Mouse (Mus musculus) lung, embryonic 15.5 days (tissue): Measurements from ENCODE around the gene 4931409K22Rik. TPM values are rescaled to one million over a fixed set of nuclear protein-coding genes. Genes with fewer than 3 reads are reported as not detected.

Experiments
- ATAC-seq: fragments of 200-750 bp; cut with Nextera tagmentation; 2 replicates; pipeline ENCODE4 v1.8.0; 2017; ENCODE audit warnings: moderate number of reproducible peaks, borderline replicate concordance; ENCODE audit not compliant: low FRiP score, low TSS enrichment; ENCODE audit errors: extremely low read depth
- H3K27ac ChIP-seq: fragments of 300-500 bp; sonication (generic); 2 replicates; pipeline ENCODE4 v1.5.1; 2015; ENCODE audit warnings: moderate library complexity, mild to moderate bottlenecking, inconsistent platforms
- H3K27me3 ChIP-seq: fragments of 300-500 bp; sonication (generic); 2 replicates; pipeline ENCODE4 v1.6.1; 2015; ENCODE audit warnings: inconsistent platforms
- H3K36me3 ChIP-seq: fragments of 300-500 bp; sonication (generic); 2 replicates; pipeline ENCODE4 v1.6.1; 2015; ENCODE audit warnings: inconsistent platforms
- H3K4me1 ChIP-seq: fragments of 300-500 bp; sonication (generic); 2 replicates; pipeline ENCODE4 v1.6.1; 2015; ENCODE audit warnings: inconsistent platforms
- H3K4me2 ChIP-seq: fragments of 300-500 bp; sonication (generic); 2 replicates; pipeline ENCODE4 v1.6.1; 2015; ENCODE audit warnings: inconsistent platforms, mild to moderate bottlenecking, moderate library complexity
- H3K4me3 ChIP-seq: fragments of 300-500 bp; sonication (generic); 2 replicates; pipeline ENCODE4 v1.5.1; 2015; ENCODE audit warnings: mild to moderate bottlenecking, inconsistent platforms
- H3K9ac ChIP-seq: fragments of 300-500 bp; sonication (generic); 2 replicates; pipeline ENCODE4 v1.6.1; 2015; ENCODE audit warnings: inconsistent platforms
- H3K9me3 ChIP-seq: fragments of 300-500 bp; sonication (generic); 2 replicates; pipeline ENCODE4 v1.6.1; 2016; ENCODE audit warnings: inconsistent platforms
- WGBS: fragments of 180-500 bp; shearing (Covaris S2); methylation state at CpG from one replicate; pipeline ENCODE4 v1.1.7; 2015; 5-methylcytosine and 5-hydroxymethylcytosine counted together
- polyA plus RNA-seq: library from polyadenylated mRNA; unstranded; fragments of >200 nt; fragmentation: Nextera tagmentation; extraction: Ambion mirVana; gene quantifications from 2 replicates; pipeline ENCODE4 v1.2.1, GENCODE M21; 2015

4931409K22Rik gene
- polyA plus RNA-seq = not detected in 2 replicates

- Histone ChIP-seq H3K4me3 (no peak within 1 kb of the TSS), H3K4me1 (no peaks in the 10 kb centered on the region), H3K4me2 (no peak within 1 kb of the TSS), H3K9me3 (no peaks in the 10 kb centered on the region), H3K27me3 (no peaks in the 10 kb centered on the region), H3K36me3 (no peaks in the 10 kb centered on the region), H3K9ac (no peak within 1 kb of the TSS), H3K27ac (no peak within 1 kb of the TSS)
- ATAC-seq = no peak
- 64% methylated on average over 2 of the region's 2 CpGs for WGBS
These were observed at the start of gene 4931409K22Rik for GRCm38 (mm10) chr5:24556709-24557108. TSS of gene 4931409K22Rik (minus strand) at chr5:24556809.

GRCm38 (mm10) chr5:24605980-24606665, 49.5 kb upstream of the 4931409K22Rik start:
- 22% methylated on average over 14 of the region's 14 CpGs for WGBS
- peaks cover 42% of the 10 kb centered on the region for H3K4me1 ChIP-seq

GRCm38 (mm10) chr5:24605321-24605979, 48.8 kb upstream of the 4931409K22Rik start:
- 11% methylated on average over 6 of the region's 6 CpGs for WGBS
- ATAC-seq = no peak
- no peaks in the 10 kb centered on the region for H3K9me3 ChIP-seq
- H3K4me2 ChIP-seq = peak overlapping the region; percentile 70
- H3K9ac ChIP-seq = peak overlapping the region; percentile 86
- peak overlapping the region; percentile 98 for H3K27ac ChIP-seq
- no peaks in the 10 kb centered on the region for H3K36me3 ChIP-seq
- peak overlapping the region; percentile 84 for H3K4me3 ChIP-seq
- H3K27me3 ChIP-seq = 0 out of 2 replicates have a peak, but pooled peaks cover 3% of the 10 kb centered on the region
- H3K4me1 ChIP-seq = peaks cover 46% of the 10 kb centered on the region

More at GRCm38 (mm10) chr5:24605980-24606665, 49.5 kb upstream of the 4931409K22Rik start:
- Histone ChIP-seq H3K9ac (peak overlapping the region; percentile 33), H3K4me2 (peak overlapping the region; percentile 70), H3K36me3 (no peaks in the 10 kb centered on the region), H3K4me3 (peak overlapping the region; percentile 84; the same call in 1 of the 2 replicates), H3K9me3 (no peaks in the 10 kb centered on the region), H3K27ac (peak overlapping the region; percentile 98; the same call in 1 of the 2 replicates), H3K27me3 (no peaks in the 10 kb centered on the region)
- ATAC-seq = no peak

GRCm38 (mm10) chr5:24604656-24605100, 48.1 kb upstream of the 4931409K22Rik start:
- Histone ChIP-seq H3K4me2 (peak overlapping the region; percentile 70), H3K27me3 (0 out of 2 replicates have a peak, but pooled peaks cover 3% of the 10 kb centered on the region), H3K36me3 (no peaks in the 10 kb centered on the region), H3K4me1 (peaks cover 50% of the 10 kb centered on the region), H3K27ac (peak overlapping the region; percentile 98), H3K9me3 (no peaks in the 10 kb centered on the region), H3K9ac (peak overlapping the region; percentile 86), H3K4me3 (peak overlapping the region; percentile 84)
- WGBS = under 1% methylated on average over 41 of the region's 46 CpGs
- peak; percentile 79 for ATAC-seq

GRCm38 (mm10) chr5:24604080-24604655, 47.6 kb upstream of the 4931409K22Rik start:
- H3K27me3 ChIP-seq = 0 out of 2 replicates have a peak, but pooled peaks cover 3% of the 10 kb centered on the region
- H3K9me3 ChIP-seq = no peaks in the 10 kb centered on the region
- ATAC-seq = no peak
- peak overlapping the region; percentile 98 for H3K27ac ChIP-seq
- H3K36me3 ChIP-seq = no peaks in the 10 kb centered on the region
- peaks cover 51% of the 10 kb centered on the region for H3K4me1 ChIP-seq
- 16% methylated on average over 12 of the region's 12 CpGs for WGBS
- H3K9ac ChIP-seq = peak overlapping the region; percentile 86
- peak overlapping the region; percentile 70 for H3K4me2 ChIP-seq
- H3K4me3 ChIP-seq = peak overlapping the region; percentile 84

GRCm38 (mm10) chr5:24603431-24604010, 46.9 kb upstream of the 4931409K22Rik start:
- Histone ChIP-seq H3K27ac (peak overlapping the region; percentile 98), H3K36me3 (no peaks in the 10 kb centered on the region), H3K27me3 (peaks cover 4% of the 10 kb centered on the region; the same call in 1 of the 2 replicates), H3K9ac (peak overlapping the region; percentile 86; the same call in 1 of the 2 replicates), H3K4me1 (peaks cover 58% of the 10 kb centered on the region), H3K9me3 (no peaks in the 10 kb centered on the region), H3K4me2 (peak overlapping the region; percentile 87), H3K4me3 (peak overlapping the region; percentile 76; the same call in 1 of the 2 replicates)
- no peak for ATAC-seq
- 59% methylated on average over 8 of the region's 8 CpGs for WGBS

GRCm38 (mm10) chr5:24602751-24603343, 46.2 kb upstream of the 4931409K22Rik start:
- Histone ChIP-seq H3K27ac (peak overlapping the region; percentile 98), H3K4me3 (peak overlapping the region; percentile 76), H3K9me3 (no peaks in the 10 kb centered on the region), H3K9ac (peak overlapping the region; percentile 88), H3K4me1 (peaks cover 64% of the 10 kb centered on the region), H3K4me2 (peak overlapping the region; percentile 87), H3K27me3 (peaks cover 10% of the 10 kb centered on the region; the same call in 1 of the 2 replicates), H3K36me3 (no peaks in the 10 kb centered on the region)
- ATAC-seq = peak; percentile 65
- 0% methylated on average over 16 of the region's 16 CpGs for WGBS

- Histone ChIP-seq H3K4me2 (peak overlapping the region; percentile 87), H3K4me3 (peak overlapping the region; percentile 76), H3K4me1 (peaks cover 68% of the 10 kb centered on the region), H3K27me3 (peaks cover 11% of the 10 kb centered on the region; the same call in 1 of the 2 replicates), H3K36me3 (no peaks in the 10 kb centered on the region), H3K27ac (peak overlapping the region; percentile 98), H3K9ac (peak overlapping the region; percentile 88), H3K9me3 (no peaks in the 10 kb centered on the region)
- WGBS = under 1% methylated on average over 73 of the region's 73 CpGs
- peak; percentile 50 for ATAC-seq
These were observed 45.5 kb upstream of the 4931409K22Rik start for GRCm38 (mm10) chr5:24601911-24602750.

- H3K4me2 ChIP-seq = peak overlapping the region; percentile 87
- ATAC-seq = no peak
- no peaks in the 10 kb centered on the region for H3K9me3 ChIP-seq
- peaks cover 11% of the 10 kb centered on the region; the same call in 1 of the 2 replicates for H3K27me3 ChIP-seq
- H3K4me3 ChIP-seq = peak overlapping the region; percentile 76
- peak overlapping the region; percentile 98 for H3K27ac ChIP-seq
- 1% methylated on average over 33 of the region's 33 CpGs for WGBS
- H3K36me3 ChIP-seq = no peaks in the 10 kb centered on the region
- peak overlapping the region; percentile 88 for H3K9ac ChIP-seq
- H3K4me1 ChIP-seq = peaks cover 73% of the 10 kb centered on the region
These were observed 44.6 kb upstream of the 4931409K22Rik start for GRCm38 (mm10) chr5:24601071-24601835.

- Histone ChIP-seq H3K36me3 (0 out of 2 replicates have a peak, but pooled peaks cover 7% of the 10 kb centered on the region), H3K4me2 (peak overlapping the region; percentile 87), H3K27me3 (peaks cover 11% of the 10 kb centered on the region; the same call in 1 of the 2 replicates), H3K4me1 (peaks cover 63% of the 10 kb centered on the region), H3K4me3 (peak overlapping the region; percentile 76; the same call in 1 of the 2 replicates), H3K9ac (no peak overlapping the region), H3K27ac (no peak overlapping the region), H3K9me3 (no peaks in the 10 kb centered on the region)
- WGBS = 71% methylated on average over 2 of the region's 2 CpGs
- no peak for ATAC-seq
These were observed 43.6 kb upstream of the 4931409K22Rik start for GRCm38 (mm10) chr5:24600236-24600635.
